Mouse (Mus musculus) heart, embryonic 14.5 days (tissue): ENCODE results near the gene Tmem260. TPM values are rescaled to one million over a fixed set of nuclear protein-coding genes. Genes with fewer than 3 reads are reported as not detected.
"Not testable (repeated sequence)": the region's sequence is repeated elsewhere in the genome, so short reads cannot be mapped to it uniquely, and the experiment has no call there.

ENCODE experiments used
- ATAC-seq: fragments of 200-750 bp; cut with Nextera tagmentation; 2 replicates; pipeline ENCODE4 v1.8.0; 2017; ENCODE audit warnings: low read depth, moderate TSS enrichment; ENCODE audit not compliant: insufficient number of reproducible peaks, insufficient read depth, low FRiP score
- H3K27ac ChIP-seq, 2 experiments: fragments of 200-500 bp in 1 of 2; fragments of 300-500 bp in 1 of 2; sonication (generic) in 1 of 2; replicated peaks in 1 of 2; 2 replicates each; pipeline ENCODE4 v1.5.1; 2012 to 2014; ENCODE audit warnings: low read depth in 2 of 2, low read length in 2 of 2, control low read depth in 1 of 2, mild to moderate bottlenecking in 1 of 2, mixed read lengths in 1 of 2; ENCODE audit not compliant: control insufficient read depth in 1 of 2, insufficient read depth in 1 of 2
- H3K27me3 ChIP-seq: fragments of 300-500 bp; sonication (generic); 2 replicates; pipeline ENCODE4 v1.6.1; 2014; ENCODE audit warnings: mild to moderate bottlenecking, low read length, control low read depth; ENCODE audit not compliant: control insufficient read depth, insufficient read depth
- H3K36me3 ChIP-seq: fragments of 300-500 bp; sonication (generic); 2 replicates; pipeline ENCODE4 v1.6.1; 2014; ENCODE audit warnings: mild to moderate bottlenecking, control low read depth, low read length, mixed read lengths; ENCODE audit not compliant: control insufficient read depth, insufficient read depth
- H3K4me1 ChIP-seq, 2 experiments: fragments of 200-500 bp in 1 of 2; fragments of 300-500 bp in 1 of 2; sonication (generic) in 1 of 2; 2 replicates each; pipeline ENCODE4 v1.6.1; 2012 to 2014; ENCODE audit warnings: low read length in 2 of 2, control low read depth in 1 of 2, mixed read lengths in 1 of 2; ENCODE audit not compliant: control insufficient read depth in 2 of 2, insufficient read depth in 2 of 2
- H3K4me2 ChIP-seq: fragments of 300-500 bp; sonication (generic); 2 replicates; pipeline ENCODE4 v1.6.1; 2014; ENCODE audit warnings: mild to moderate bottlenecking, low read length
- H3K4me3 ChIP-seq, 2 experiments: fragments of 200-500 bp in 1 of 2; fragments of 300-500 bp in 1 of 2; sonication (generic) in 1 of 2; 2 replicates each; pipeline ENCODE4 v1.5.1; 2012 to 2014; ENCODE audit warnings: low read length in 2 of 2, mild to moderate bottlenecking in 2 of 2, control low read depth in 1 of 2, low read depth in 1 of 2, moderate library complexity in 1 of 2; ENCODE audit not compliant: control insufficient read depth in 1 of 2, insufficient read depth in 1 of 2
- H3K9ac ChIP-seq: fragments of 300-500 bp; sonication (generic); 2 replicates; pipeline ENCODE4 v1.6.1; 2014; ENCODE audit warnings: mild to moderate bottlenecking, low read length
- H3K9me3 ChIP-seq: fragments of 300-500 bp; sonication (generic); 2 replicates; pipeline ENCODE4 v1.6.1; 2016; ENCODE audit warnings: low read length, control low read depth; ENCODE audit not compliant: control insufficient read depth
- WGBS: fragments of 180-500 bp; shearing (Covaris S2); extraction: QIAGEN DNeasy Blood & Tissue Kit; methylation state at CpG from one replicate; pipeline ENCODE4 v1.1.7; 2014; 5-methylcytosine and 5-hydroxymethylcytosine counted together
- polyA plus RNA-seq: library from polyadenylated mRNA; unstranded; fragments of >200 nt; fragmentation: Nextera tagmentation; extraction: Ambion mirVana; gene quantifications from 2 replicates; pipeline ENCODE4 v1.2.1, GENCODE M21; 2014

Tmem260 gene
- polyA plus RNA-seq, 1 experiment from 2014 or later: 14.6 TPM

DNA sequence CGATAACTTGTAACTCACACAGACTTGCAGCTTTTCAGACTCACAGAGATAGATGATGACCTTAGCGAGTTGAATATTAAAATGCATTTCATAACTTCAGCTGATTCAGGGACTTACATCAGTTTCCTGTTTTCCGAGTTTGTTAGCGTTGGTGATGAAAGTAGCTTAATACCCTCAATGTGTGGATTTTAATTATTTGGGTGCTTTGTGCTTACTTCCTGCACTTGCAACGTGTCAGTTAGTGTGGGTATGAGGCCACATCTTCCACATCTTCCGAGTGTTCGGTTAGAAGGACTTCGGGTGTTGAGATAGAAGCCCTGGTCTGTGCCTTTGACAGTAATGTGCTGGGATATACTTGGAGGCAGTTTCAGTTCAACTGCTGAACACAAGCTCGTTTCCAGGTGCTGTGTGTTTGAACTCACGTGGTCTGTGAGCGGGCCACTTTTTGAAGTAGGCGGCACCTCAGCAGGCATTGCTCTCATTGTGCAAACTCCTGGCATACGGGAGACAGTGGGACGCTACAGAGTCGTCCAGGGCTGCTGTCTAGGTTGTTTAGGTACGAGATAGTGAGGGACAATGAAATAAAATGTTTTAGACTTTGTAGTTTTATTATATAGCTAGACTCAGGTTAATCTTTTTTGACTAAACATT is 11.5 kb downstream of the Tmem260 start:
- Histone ChIP-seq H3K36me3 (peaks cover 4% of the 10 kb centered on the region), H3K27me3 (peaks cover 4% of the 10 kb centered on the region; the same call in 1 of the 2 replicates), H3K4me2 (no peak overlapping the region), H3K4me1 (peaks cover 4 to 22% of the 10 kb centered on the region in 2 experiments; a peak in 3 of 4 replicates), H3K9ac (no peak overlapping the region), H3K27ac (no peak overlapping the region), H3K9me3 (no peaks in the 10 kb centered on the region), H3K4me3 (no peak overlapping the region)
- WGBS: 85% methylated on average over 16 of the region's 16 CpGs
- no peak for ATAC-seq

DNA sequence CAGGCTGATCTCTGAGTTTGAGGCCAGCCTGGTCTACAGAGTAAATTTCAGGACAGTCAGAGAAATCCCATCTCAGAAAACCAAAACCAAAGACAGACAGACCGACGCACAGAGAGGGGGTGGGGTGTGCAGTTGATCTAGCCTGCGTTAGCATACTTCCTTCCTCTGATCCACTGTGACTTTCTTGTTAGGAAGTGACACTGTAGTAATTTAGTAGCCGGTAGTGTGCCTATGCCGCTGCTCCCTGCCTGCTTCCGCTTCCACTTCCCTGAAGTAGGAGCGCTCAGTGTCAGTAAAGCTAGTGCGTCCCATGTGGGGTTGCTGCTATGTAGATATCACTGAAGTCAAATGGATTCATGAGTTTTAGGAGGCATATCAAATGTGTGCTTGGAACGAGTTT is 13.0 kb downstream of the Tmem260 start:
- Histone ChIP-seq H3K4me2 (no peak overlapping the region), H3K9ac (no peak overlapping the region), H3K27me3 (peaks cover 4% of the 10 kb centered on the region; the same call in 1 of the 2 replicates), H3K36me3 (peaks cover 3% of the 10 kb centered on the region; the same call in 1 of the 2 replicates), H3K4me1 (peaks cover 4 to 17% of the 10 kb centered on the region in 2 experiments; a peak in 3 of 4 replicates), H3K9me3 (no peaks in the 10 kb centered on the region), H3K27ac (no peak overlapping the region), H3K4me3 (no peak overlapping the region)
- WGBS: 71% methylated on average over 9 of the region's 9 CpGs
- ATAC-seq: no peak

DNA sequence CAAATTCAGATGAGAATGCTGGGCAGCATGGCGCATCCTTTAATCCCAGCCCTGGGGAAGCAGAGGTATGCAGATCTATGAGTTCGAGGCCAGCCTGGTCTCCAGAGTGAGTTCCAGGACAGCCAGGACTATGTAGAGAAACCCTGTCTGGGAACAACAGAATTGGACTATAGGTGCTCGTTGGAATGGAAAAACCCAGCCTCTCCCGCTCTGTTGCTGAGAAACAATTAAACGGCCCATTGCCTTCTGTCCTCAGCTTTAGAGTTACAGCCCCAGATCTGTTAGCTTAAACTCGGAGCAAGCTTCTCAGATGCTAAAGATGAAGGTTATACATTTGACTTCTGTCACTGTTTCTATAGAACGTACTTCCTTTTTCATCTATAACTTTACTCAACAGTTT is 22.4 kb downstream of the Tmem260 start:
- H3K9ac ChIP-seq: no peak overlapping the region
- no peak overlapping the region for H3K4me3 ChIP-seq
- peaks cover 4% of the 10 kb centered on the region; the same call in 1 of the 2 replicates for H3K36me3 ChIP-seq
- H3K4me2 ChIP-seq: no peak overlapping the region
- ATAC-seq: no peak
- H3K4me1 ChIP-seq: peaks cover 2 to 3% of the 10 kb centered on the region in 2 experiments; a peak in 2 of 4 replicates
- no peak overlapping the region for H3K27ac ChIP-seq
- WGBS: 87% methylated on average over 7 of the region's 7 CpGs
- H3K27me3 ChIP-seq: no peaks in the 10 kb centered on the region
- H3K9me3 ChIP-seq: no peaks in the 10 kb centered on the region

DNA sequence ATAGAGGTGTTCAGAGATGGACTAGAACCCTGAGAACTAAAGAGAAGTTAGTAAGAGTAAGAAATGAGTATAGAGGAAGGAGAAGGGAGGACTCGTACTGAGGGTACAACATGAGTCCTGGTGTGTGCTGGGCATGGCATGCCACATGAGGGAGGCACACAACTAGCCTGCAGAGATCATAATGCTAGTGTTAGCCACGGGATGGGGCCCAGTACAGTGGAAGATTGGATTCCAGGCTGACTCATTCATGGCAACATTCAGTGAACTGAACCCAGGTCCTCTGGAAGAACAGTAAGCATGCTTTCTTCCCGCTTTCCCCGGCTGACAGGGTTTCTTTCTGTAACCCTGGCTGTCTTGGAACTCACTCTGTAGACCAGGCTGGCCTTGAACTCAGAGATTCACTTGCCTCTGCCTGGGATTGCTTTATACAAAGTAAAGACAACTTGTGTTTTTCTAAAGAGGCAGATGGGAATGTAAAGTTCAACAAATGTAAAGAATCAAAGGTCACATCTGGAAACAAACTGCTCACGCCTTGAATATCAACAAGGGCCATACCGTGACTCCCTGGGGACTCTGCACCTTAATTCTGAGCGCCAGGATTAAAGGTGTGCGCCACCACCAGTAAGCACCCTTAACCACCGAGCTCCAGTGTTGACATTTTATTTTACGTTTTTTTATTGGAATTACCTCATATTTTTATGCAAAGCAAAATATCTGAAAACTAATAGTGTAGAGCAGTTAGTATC is 25.0 kb downstream of the Tmem260 start:
- no peak overlapping the region for H3K4me3 ChIP-seq
- no peaks in the 10 kb centered on the region for H3K9me3 ChIP-seq
- no peak for ATAC-seq
- H3K4me1 ChIP-seq: peaks cover 2 to 3% of the 10 kb centered on the region in 2 experiments; a peak in 2 of 4 replicates
- no peak overlapping the region for H3K4me2 ChIP-seq
- no peaks in the 10 kb centered on the region for H3K27me3 ChIP-seq
- 92% methylated on average over 10 of the region's 10 CpGs for WGBS
- H3K36me3 ChIP-seq: 0 out of 2 replicates have a peak, but pooled peaks cover 4% of the 10 kb centered on the region
- no peak overlapping the region for H3K9ac ChIP-seq
- no peak overlapping the region for H3K27ac ChIP-seq

DNA sequence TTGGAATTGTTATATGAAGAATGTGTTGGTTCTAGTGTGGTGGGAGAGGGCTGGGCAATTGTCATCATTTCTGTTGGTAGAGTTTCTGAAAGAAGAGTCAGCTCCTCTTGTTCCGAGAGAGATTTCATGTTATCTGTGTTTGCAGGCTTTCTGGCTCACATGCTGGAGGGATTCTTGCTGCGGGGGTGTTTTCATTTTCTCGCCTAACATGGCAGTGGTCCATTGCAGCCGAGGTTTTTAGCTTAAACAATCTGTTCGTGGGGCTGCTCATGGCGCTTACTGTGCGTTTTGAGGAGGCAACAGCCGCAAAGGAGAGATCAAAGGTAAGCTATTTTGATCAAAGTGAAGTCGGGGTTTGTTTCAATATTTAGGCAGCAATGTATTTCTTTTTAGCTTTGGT is 26.3 kb downstream of the Tmem260 start:
- ATAC-seq: no peak
- 59% methylated on average over 9 of the region's 9 CpGs for WGBS
- no peak overlapping the region for H3K4me2 ChIP-seq
- H3K36me3 ChIP-seq: peaks cover 10% of the 10 kb centered on the region
- H3K4me3 ChIP-seq: no peak overlapping the region
- H3K4me1 ChIP-seq: peaks cover 2 to 3% of the 10 kb centered on the region in 2 experiments; a peak in 2 of 4 replicates
- no peak overlapping the region for H3K27ac ChIP-seq
- no peaks in the 10 kb centered on the region for H3K9me3 ChIP-seq
- no peak overlapping the region for H3K9ac ChIP-seq
- no peaks in the 10 kb centered on the region for H3K27me3 ChIP-seq

DNA sequence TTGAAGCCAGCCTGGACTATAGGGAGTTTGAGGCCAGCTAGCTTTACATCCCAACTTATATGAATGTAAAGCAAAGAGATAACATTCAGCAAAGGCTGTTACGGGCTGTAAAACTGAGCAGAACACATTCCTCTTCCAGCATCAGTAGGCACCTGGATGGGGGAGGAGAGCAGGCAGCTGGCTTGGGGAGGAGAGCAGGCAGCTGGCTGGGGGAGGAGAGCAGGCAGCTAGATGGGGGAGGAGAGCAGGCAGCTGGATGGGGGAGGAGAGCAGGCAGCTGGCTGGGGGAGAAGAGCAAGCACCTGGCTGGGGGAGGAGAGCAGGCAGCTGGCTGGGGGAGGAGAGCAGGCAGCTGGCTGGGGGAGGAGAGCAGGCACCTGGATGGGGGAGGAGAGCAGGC is 29.4 kb downstream of the Tmem260 start:
- Histone ChIP-seq H3K27ac (no peak overlapping the region), H3K27me3 (no peaks in the 10 kb centered on the region), H3K4me2 (no peak overlapping the region), H3K36me3 (peaks cover 25% of the 10 kb centered on the region), H3K4me3 (no peak overlapping the region), H3K4me1 (peaks cover 2 to 3% of the 10 kb centered on the region in 2 experiments; a peak in 2 of 4 replicates), H3K9me3 (no peaks in the 10 kb centered on the region), H3K9ac (no peak overlapping the region)
- ATAC-seq: no peak
- WGBS: 62% methylated on average over 1 of the region's 1 CpGs

DNA sequence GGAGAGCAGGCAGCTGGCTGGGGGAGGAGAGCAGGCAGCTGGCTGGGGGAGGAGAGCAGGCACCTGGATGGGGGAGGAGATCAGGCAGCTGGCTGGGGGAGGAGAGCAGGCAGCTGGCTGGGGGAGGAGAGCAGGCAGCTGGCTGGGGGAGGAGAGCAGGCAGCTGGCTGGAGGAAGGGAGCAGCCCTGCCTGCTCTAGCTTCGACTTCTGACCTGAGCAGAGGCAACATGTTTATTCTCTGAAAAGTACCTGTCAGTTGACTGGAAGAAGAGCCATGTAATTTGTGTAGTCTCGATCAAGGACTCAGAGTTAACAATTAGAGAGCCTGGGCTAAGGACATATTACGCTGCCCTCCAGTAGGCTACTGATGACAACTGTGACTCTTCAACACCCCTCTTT is 29.9 kb downstream of the Tmem260 start:
- not testable (repeated sequence) for H3K4me3 ChIP-seq, H3K9ac ChIP-seq, H3K27me3 ChIP-seq, ATAC-seq, H3K27ac ChIP-seq, H3K4me2 ChIP-seq, H3K4me1 ChIP-seq, H3K9me3 ChIP-seq
- 58% methylated on average over 3 of the region's 3 CpGs for WGBS
- H3K36me3 ChIP-seq: peaks cover 25% of the 10 kb centered on the region
